Mouse (Mus musculus) midbrain, embryonic 16.5 days (tissue): Measurements from ENCODE around the gene Pkd1l1. TPM values are rescaled to one million over a fixed set of nuclear protein-coding genes. Genes with fewer than 3 reads are reported as not detected.

ENCODE experiments used
- ATAC-seq: fragments of 200-750 bp; cut with Nextera tagmentation; 2 replicates; pipeline ENCODE4 v1.8.0; 2017; ENCODE audit warnings: moderate TSS enrichment
- H3K27ac ChIP-seq: fragments of 300-500 bp; sonication (generic); 2 replicates; pipeline ENCODE4 v1.5.1; 2014; ENCODE audit warnings: mild to moderate bottlenecking, low read length, mixed read lengths
- H3K27me3 ChIP-seq: fragments of 300-500 bp; sonication (generic); 2 replicates; pipeline ENCODE4 v1.6.1; 2014; ENCODE audit warnings: low read depth, low read length, mixed read lengths; ENCODE audit not compliant: control insufficient read depth, insufficient read depth
- H3K36me3 ChIP-seq: fragments of 300-500 bp; sonication (generic); 2 replicates; pipeline ENCODE4 v1.6.1; 2014; ENCODE audit warnings: mild to moderate bottlenecking, low read length, moderate library complexity, mixed read lengths; ENCODE audit not compliant: control insufficient read depth, insufficient read depth
- H3K4me1 ChIP-seq: fragments of 300-500 bp; sonication (generic); 2 replicates; pipeline ENCODE4 v1.6.1; 2014; ENCODE audit warnings: mild to moderate bottlenecking, low read length, mixed read lengths; ENCODE audit not compliant: control insufficient read depth, insufficient read depth
- H3K4me2 ChIP-seq: fragments of 300-500 bp; sonication (generic); 2 replicates; pipeline ENCODE4 v1.6.1; 2014; ENCODE audit warnings: mild to moderate bottlenecking, low read length, mixed read lengths
- H3K4me3 ChIP-seq: fragments of 300-500 bp; sonication (generic); 2 replicates; pipeline ENCODE4 v1.5.1; 2014; ENCODE audit warnings: low read depth, mild to moderate bottlenecking, low read length, moderate library complexity, mixed read lengths
- H3K9ac ChIP-seq: fragments of 300-500 bp; sonication (generic); 2 replicates; pipeline ENCODE4 v1.6.1; 2014; ENCODE audit warnings: low read depth, low read length, mixed read lengths
- H3K9me3 ChIP-seq: fragments of 300-500 bp; sonication (generic); replicated peaks from 2 replicates; pipeline ENCODE4 v1.6.1; 2014; ENCODE audit warnings: mild to moderate bottlenecking, low read length, mixed read lengths; ENCODE audit not compliant: control insufficient read depth, poor library complexity, severe bottlenecking
- WGBS: fragments of 180-500 bp; shearing (Covaris S2); extraction: QIAGEN DNeasy Blood & Tissue Kit; methylation state at CpG from one replicate; pipeline ENCODE4 v1.1.7; 2014; 5-methylcytosine and 5-hydroxymethylcytosine counted together
- polyA plus RNA-seq: library from polyadenylated mRNA; unstranded; fragments of >200 nt; fragmentation: Nextera tagmentation; extraction: Ambion mirVana; gene quantifications from 2 replicates; pipeline ENCODE4 v1.2.1, GENCODE M21; 2015

Pkd1l1 gene
- polyA plus RNA-seq, 1 experiment from 2014 or later = 0.20 TPM

DNA sequence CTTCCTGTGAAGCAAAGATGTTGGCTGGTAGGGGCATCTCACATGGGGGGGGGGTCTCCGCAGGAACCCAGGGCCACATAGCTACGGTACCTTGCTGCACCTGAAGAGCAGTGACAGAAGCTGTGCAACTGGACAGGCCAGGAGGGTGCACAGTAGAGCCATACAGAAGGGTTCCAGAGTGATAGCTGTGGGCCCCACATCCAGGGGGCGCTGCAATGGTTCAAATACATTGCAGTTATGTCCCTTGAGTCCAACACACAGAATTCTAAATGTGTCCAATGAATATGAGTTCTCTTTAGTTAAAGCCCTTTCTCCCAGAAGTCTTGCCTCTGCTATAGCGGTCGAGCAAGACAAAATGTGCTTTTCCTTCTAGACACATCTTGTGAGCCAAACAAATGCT, 103.0 kb downstream of the Pkd1l1 start:
- H3K27ac ChIP-seq = no peak overlapping the region
- H3K4me1 ChIP-seq = no peaks in the 10 kb centered on the region
- 93% methylated on average over 5 of the region's 5 CpGs for WGBS
- no peak overlapping the region for H3K9ac ChIP-seq
- no peaks in the 10 kb centered on the region for H3K9me3 ChIP-seq
- H3K27me3 ChIP-seq = no peaks in the 10 kb centered on the region
- ATAC-seq = no peak
- no peak overlapping the region for H3K4me2 ChIP-seq
- no peaks in the 10 kb centered on the region for H3K36me3 ChIP-seq
- no peak overlapping the region for H3K4me3 ChIP-seq

DNA sequence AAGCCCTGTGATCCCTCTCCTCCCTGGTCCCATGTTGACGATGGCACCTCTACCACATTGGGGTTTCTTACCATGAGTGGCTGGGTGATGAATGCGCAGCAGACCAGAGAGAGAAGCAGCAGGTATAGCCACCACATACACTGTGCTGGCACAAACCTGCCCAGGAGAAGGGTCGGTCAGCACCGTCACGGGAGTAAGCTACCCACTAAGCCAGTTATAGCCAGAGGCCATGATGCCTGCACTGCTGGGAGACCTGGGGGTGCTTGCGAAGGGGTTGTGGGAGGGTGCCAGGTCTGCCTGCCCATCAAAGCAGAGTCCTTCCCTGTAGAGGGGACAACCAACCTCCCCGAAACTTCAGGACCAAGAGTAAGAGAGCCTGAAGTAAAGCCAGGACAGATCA, 107.0 kb downstream of the Pkd1l1 start:
- WGBS = 95% methylated on average over 7 of the region's 7 CpGs
- no peaks in the 10 kb centered on the region for H3K9me3 ChIP-seq
- no peak for ATAC-seq
- H3K27ac ChIP-seq = no peak overlapping the region
- H3K4me2 ChIP-seq = no peak overlapping the region
- no peaks in the 10 kb centered on the region for H3K4me1 ChIP-seq
- no peaks in the 10 kb centered on the region for H3K36me3 ChIP-seq
- H3K4me3 ChIP-seq = no peak overlapping the region
- no peaks in the 10 kb centered on the region for H3K27me3 ChIP-seq
- no peak overlapping the region for H3K9ac ChIP-seq

GRCm38 (mm10) chr11:8863955-8864675, 109.0 kb downstream of the Pkd1l1 start:
- peak overlapping the region; percentile 45; the same call in 1 of the 2 replicates for H3K27ac ChIP-seq
- H3K27me3 ChIP-seq = no peaks in the 10 kb centered on the region
- H3K4me2 ChIP-seq = no peak overlapping the region
- no peak overlapping the region for H3K4me3 ChIP-seq
- no peaks in the 10 kb centered on the region for H3K36me3 ChIP-seq
- H3K9me3 ChIP-seq = no peaks in the 10 kb centered on the region
- no peaks in the 10 kb centered on the region for H3K4me1 ChIP-seq
- 51% methylated on average over 8 of the region's 8 CpGs for WGBS
- no peak overlapping the region for H3K9ac ChIP-seq
- peak; percentile 92 for ATAC-seq

- Histone ChIP-seq H3K4me1 (no peaks in the 10 kb centered on the region), H3K9me3 (no peaks in the 10 kb centered on the region), H3K4me2 (no peak overlapping the region), H3K9ac (no peak overlapping the region), H3K27ac (no peak overlapping the region), H3K4me3 (no peak overlapping the region), H3K27me3 (no peaks in the 10 kb centered on the region), H3K36me3 (no peaks in the 10 kb centered on the region)
- WGBS = 85% methylated on average over 4 of the region's 4 CpGs
- ATAC-seq = no peak
Measured at GRCm38 (mm10) chr11:8862426-8862825, 110.6 kb downstream of the Pkd1l1 start.

DNA sequence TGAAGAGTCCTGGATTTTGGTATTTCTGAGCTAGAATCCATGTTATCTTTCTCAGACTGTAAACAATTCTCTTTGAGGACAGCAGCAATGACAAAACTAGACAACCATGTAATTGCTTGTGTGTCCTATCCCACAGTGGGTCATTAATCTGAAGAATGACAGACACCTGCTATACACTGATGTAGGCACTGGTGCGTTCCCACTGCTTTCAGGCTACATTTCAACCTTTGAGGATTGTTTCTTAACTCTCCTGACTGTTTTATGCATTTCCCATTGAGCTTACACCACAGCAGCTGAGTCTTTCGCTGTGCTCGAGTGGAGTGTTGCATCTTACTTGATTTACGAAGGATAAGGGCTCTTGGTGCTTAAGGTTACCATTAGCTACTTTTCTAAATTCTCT, 111.1 kb downstream of the Pkd1l1 start:
- H3K27ac ChIP-seq = no peak overlapping the region
- 54% methylated on average over 4 of the region's 4 CpGs for WGBS
- no peaks in the 10 kb centered on the region for H3K9me3 ChIP-seq
- no peaks in the 10 kb centered on the region for H3K36me3 ChIP-seq
- no peak overlapping the region for H3K9ac ChIP-seq
- no peak overlapping the region for H3K4me3 ChIP-seq
- no peaks in the 10 kb centered on the region for H3K27me3 ChIP-seq
- no peak overlapping the region for H3K4me2 ChIP-seq
- no peak for ATAC-seq
- H3K4me1 ChIP-seq = no peaks in the 10 kb centered on the region

- ATAC-seq = no peak
- 37% methylated on average over 3 of the region's 3 CpGs for WGBS
- H3K4me1 ChIP-seq = no peaks in the 10 kb centered on the region
- H3K36me3 ChIP-seq = no peaks in the 10 kb centered on the region
- H3K9ac ChIP-seq = no peak overlapping the region
- no peak overlapping the region for H3K4me3 ChIP-seq
- no peaks in the 10 kb centered on the region for H3K27me3 ChIP-seq
- H3K27ac ChIP-seq = no peak overlapping the region
- no peak overlapping the region for H3K4me2 ChIP-seq
- no peaks in the 10 kb centered on the region for H3K9me3 ChIP-seq
Measured at GRCm38 (mm10) chr11:8860878-8861277, 112.2 kb downstream of the Pkd1l1 start.

- H3K4me2 ChIP-seq = no peak overlapping the region
Measured at GRCm38 (mm10) chr11:8859868-8860267, 113.2 kb downstream of the Pkd1l1 start.

DNA sequence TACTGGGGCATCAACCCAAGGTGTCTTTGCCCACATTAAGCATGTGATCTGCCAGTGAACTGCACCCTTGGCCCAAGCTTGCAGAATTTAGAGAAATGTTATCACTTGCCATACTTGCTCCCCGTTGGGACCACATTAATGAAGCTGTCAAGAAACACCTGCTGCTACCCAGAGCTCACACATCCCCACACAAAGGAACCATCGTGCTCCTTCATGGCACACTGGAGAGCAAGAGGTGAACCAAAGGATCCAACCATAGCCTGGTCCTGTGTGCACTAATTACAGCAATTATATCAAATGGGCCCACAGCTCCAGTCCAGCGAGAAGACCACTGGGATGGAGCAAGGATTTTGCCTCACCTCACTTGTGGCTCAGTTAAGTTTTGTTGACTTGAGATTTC, 114.0 kb downstream of the Pkd1l1 start:
- H3K27me3 ChIP-seq = no peaks in the 10 kb centered on the region
- 65% methylated on average over 3 of the region's 3 CpGs for WGBS
- no peak overlapping the region for H3K9ac ChIP-seq
- no peak for ATAC-seq
- no peak overlapping the region for H3K27ac ChIP-seq
- no peaks in the 10 kb centered on the region for H3K4me1 ChIP-seq
- H3K4me3 ChIP-seq = no peak overlapping the region
- no peaks in the 10 kb centered on the region for H3K36me3 ChIP-seq
- H3K4me2 ChIP-seq = no peak overlapping the region
- no peaks in the 10 kb centered on the region for H3K9me3 ChIP-seq

More at GRCm38 (mm10) chr11:8859868-8860267, 113.2 kb downstream of the Pkd1l1 start:
- Histone ChIP-seq H3K4me1 (no peaks in the 10 kb centered on the region), H3K9ac (no peak overlapping the region), H3K4me3 (no peak overlapping the region), H3K9me3 (no peaks in the 10 kb centered on the region), H3K27ac (no peak overlapping the region), H3K27me3 (no peaks in the 10 kb centered on the region), H3K36me3 (no peaks in the 10 kb centered on the region)
- 29% methylated on average over 5 of the region's 5 CpGs for WGBS
- no peak for ATAC-seq

DNA sequence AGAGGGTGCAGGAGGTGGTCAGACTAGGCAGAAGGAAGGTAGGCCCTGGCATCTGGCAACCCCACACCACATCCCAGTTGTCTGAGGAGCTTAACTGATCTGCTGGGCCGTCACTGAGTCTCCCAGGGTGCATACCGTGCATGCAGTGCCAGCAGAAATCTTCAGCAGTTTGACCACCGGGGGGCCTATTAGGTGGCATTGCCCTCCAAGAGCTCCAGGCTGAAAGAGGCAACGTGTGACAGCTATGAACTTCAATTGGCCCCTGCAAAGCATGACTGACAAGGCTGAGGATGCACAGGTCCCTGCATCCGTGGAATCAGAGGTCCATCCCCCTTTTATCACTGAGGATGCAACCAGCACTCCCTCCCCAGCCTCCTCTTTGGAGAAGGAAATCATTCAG, 116.9 kb downstream of the Pkd1l1 start:
- no peak overlapping the region for H3K9ac ChIP-seq
- no peaks in the 10 kb centered on the region for H3K36me3 ChIP-seq
- H3K4me3 ChIP-seq = no peak overlapping the region
- no peaks in the 10 kb centered on the region for H3K9me3 ChIP-seq
- 54% methylated on average over 5 of the region's 5 CpGs for whole genome bisulfite sequencing
- no peaks in the 10 kb centered on the region for H3K4me1 ChIP-seq
- H3K4me2 ChIP-seq = no peak overlapping the region
- H3K27ac ChIP-seq = no peak overlapping the region
- ATAC-seq = no peak
- H3K27me3 ChIP-seq = no peaks in the 10 kb centered on the region
